Comparison of ENCODE assay signal across 15 mouse cellular contexts in the genomic region with DNA sequence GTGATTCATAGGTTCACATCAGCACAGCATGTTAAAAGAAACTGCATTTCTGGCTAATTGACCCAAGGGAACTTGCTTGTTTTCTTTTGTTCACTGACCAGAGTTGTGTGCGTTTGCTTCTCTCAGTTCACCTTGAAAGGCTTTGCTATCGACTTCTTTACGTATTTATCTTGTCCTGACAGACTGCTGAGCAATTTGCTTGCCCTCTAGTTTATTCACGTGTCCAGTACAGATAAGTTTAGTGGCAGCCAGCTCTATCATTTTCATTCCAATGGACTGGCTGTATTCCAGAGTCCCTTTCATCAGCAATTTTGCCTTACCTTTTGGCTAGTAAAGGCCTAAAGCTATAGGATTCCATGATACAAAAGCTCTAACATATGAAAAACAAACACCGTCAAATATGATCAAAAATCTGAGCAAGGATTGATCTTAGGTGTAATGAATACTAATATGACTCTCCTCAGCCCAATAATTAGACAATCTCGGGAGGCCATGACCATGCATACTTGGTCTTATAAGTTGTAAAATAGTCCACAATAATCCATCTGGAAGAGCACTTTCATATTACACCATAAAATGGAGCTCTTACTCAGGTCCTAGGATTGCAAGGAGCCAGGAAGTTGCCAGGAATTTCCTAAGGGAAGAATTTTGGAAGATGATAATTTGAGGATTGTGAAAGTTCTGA. TPM values are rescaled to one million over a fixed set of nuclear protein-coding genes. Genes with fewer than 3 reads are reported as not detected.
DNase-seq lines count a peak whose midpoint lies in the region; ATAC-seq lines count a peak whose summit lies in the region.
"Had no signal": no experiment of that assay in that cellular context is flagged by ENCODE, and none has a peak within 500 bp of the region (broad histone marks: within the 10 kb centered on the region; RNA-seq: fewer than 3 reads in every experiment).

No protein-coding gene starts in this region.

- peak; percentile 81 for ATAC-seq in liver, embryonic 15.5 days (ENCODE audit: insufficient read depth)
- ATAC-seq in midbrain, embryonic 16.5 days = no peak
- ATAC-seq: midbrain, embryonic 13.5 days had no signal

- no peak overlapping the region for H3K9ac ChIP-seq in liver, embryonic 15.5 days
- no peak overlapping the region for H3K9ac ChIP-seq in midbrain, embryonic 16.5 days (ENCODE audit: low read depth, low read length)
- H3K9ac ChIP-seq: midbrain, embryonic 13.5 days had no signal

- H3K4me3 ChIP-seq in heart, embryonic 10.5 days = no peak overlapping the region
- H3K4me3 ChIP-seq in liver, embryonic 15.5 days (replicated peaks) = no peak overlapping the region
- no peak overlapping the region for H3K4me3 ChIP-seq in midbrain, embryonic 16.5 days (ENCODE audit: low read depth, low read length)
- H3K4me3 ChIP-seq: erythroblast, embryonic 14.5 days; midbrain, embryonic 13.5 days had no signal

- no peaks in the 10 kb centered on the region for H3K27me3 ChIP-seq in heart, embryonic 10.5 days (ENCODE audit: insufficient read depth, poor library complexity, severe bottlenecking)
- no peaks in the 10 kb centered on the region; the same call in 1 of the 2 replicates for H3K27me3 ChIP-seq in liver, embryonic 15.5 days
- H3K27me3 ChIP-seq in midbrain, embryonic 16.5 days (ENCODE audit: control insufficient read depth, insufficient read depth, low read depth, low read length) = peaks cover 9% of the 10 kb centered on the region; the same call in 1 of the 2 replicates

- WGBS in heart, embryonic 10.5 days = 48% methylated on average over 6 of the region's 6 CpGs
- 50% methylated on average over 6 of the region's 6 CpGs for WGBS in liver, embryonic 15.5 days (ENCODE audit: insufficient replicate concordance)
- WGBS in midbrain, embryonic 16.5 days = 65% methylated on average over 6 of the region's 6 CpGs

- H3K36me3 ChIP-seq in heart, embryonic 10.5 days = no peaks in the 10 kb centered on the region
- no peaks in the 10 kb centered on the region for H3K36me3 ChIP-seq in liver, embryonic 15.5 days (replicated peaks)
- no peaks in the 10 kb centered on the region for H3K36me3 ChIP-seq in midbrain, embryonic 16.5 days (ENCODE audit: control insufficient read depth, insufficient read depth, low read length)
- H3K36me3 ChIP-seq: midbrain, embryonic 13.5 days had no signal

- peak; percentile 27 for DNase-seq in heart, adult 8-10 months (ENCODE audit: low spot score)
- no peak for DNase-seq in heart, embryonic 10.5 days (ENCODE audit: low spot score)
- DNase-seq in NIH3T3 (ENCODE audit: low read depth) = peak; percentile 29
- peak; percentile 25 for DNase-seq in fat pad, adult 2 months (ENCODE audit: extremely low read depth, low read depth, low spot score)
- DNase-seq in kidney, adult 11 months = no peak
- no peak for DNase-seq in kidney, postnatal 36 days
- DNase-seq: adrenal gland, postnatal 14 days; cerebellum, adult 9-11 months; kidney, adult 8-10 months; lung, postnatal 14 days; thymus, adult 2 months had no signal

- no peak overlapping the region for H3K27ac ChIP-seq in heart, embryonic 10.5 days
- no peak overlapping the region for H3K27ac ChIP-seq in liver, embryonic 15.5 days (replicated peaks)
- H3K27ac ChIP-seq in midbrain, embryonic 16.5 days (ENCODE audit: low read length) = no peak overlapping the region
- H3K27ac ChIP-seq: midbrain, embryonic 13.5 days had no signal

- no peaks in the 10 kb centered on the region for H3K9me3 ChIP-seq in heart, embryonic 10.5 days
- H3K9me3 ChIP-seq in liver, embryonic 15.5 days (replicated peaks) = no peaks in the 10 kb centered on the region
- no peaks in the 10 kb centered on the region for H3K9me3 ChIP-seq in midbrain, embryonic 16.5 days (replicated peaks; ENCODE audit: control insufficient read depth, low read length, poor library complexity, severe bottlenecking)
- H3K9me3 ChIP-seq: midbrain, embryonic 13.5 days had no signal

- no peaks in the 10 kb centered on the region for H3K4me1 ChIP-seq in heart, embryonic 10.5 days
- no peaks in the 10 kb centered on the region for H3K4me1 ChIP-seq in liver, embryonic 15.5 days (replicated peaks)
- no peaks in the 10 kb centered on the region for H3K4me1 ChIP-seq in midbrain, embryonic 16.5 days (ENCODE audit: control insufficient read depth, insufficient read depth, low read length)
- H3K4me1 ChIP-seq: midbrain, embryonic 13.5 days had no signal

- H3K4me2 ChIP-seq in liver, embryonic 15.5 days = no peak overlapping the region
- H3K4me2 ChIP-seq in midbrain, embryonic 16.5 days (ENCODE audit: low read length) = no peak overlapping the region
- H3K4me2 ChIP-seq: midbrain, embryonic 13.5 days had no signal

RNA-seq across cellular contexts. Expression of gene Mid1, which starts 7.4 kb away (rescaled TPM):
- 1 to 10 TPM; 2.7 to 4.7 (median 3.4) TPM for total RNA-seq in heart, adult 8-10 months (2022)
- 9.6 and 12.0 TPM in 2 replicates for polyA plus RNA-seq in heart, embryonic 10.5 days (2016; fragmentation: Nextera tagmentation; extraction: Ambion mirVana)
- 1.0 and 1.2 TPM in 2 replicates for polyA plus RNA-seq in liver, embryonic 15.5 days (2015; fragmentation: Nextera tagmentation; extraction: Ambion mirVana)
- polyA plus RNA-seq in midbrain, embryonic 16.5 days (2015; fragmentation: Nextera tagmentation; extraction: Ambion mirVana) = 4.9 and 7.6 TPM in 2 replicates

Comparison
In these comparisons a context has a peak if more than half of its experiments do, and no peak if none do; other contexts are left out.
1. DNase-seq: peak in heart, adult 8-10 months (single experiment), NIH3T3 (single experiment) and fat pad, adult 2 months (single experiment); none in heart, embryonic 10.5 days (single experiment), kidney, adult 11 months (single experiment) and kidney, postnatal 36 days (0 of 2).